Mouse (Mus musculus) ES-E14 (cell line): ENCODE results near the gene Ulk4.

Source experiments
- CHD2 ChIP-seq: IDR thresholded peaks from 2 replicates; pipeline ENCODE4 v1.6.1; 2014; ENCODE audit warnings: mild to moderate bottlenecking, low read depth, low read length, inconsistent platforms
- HCFC1 ChIP-seq: IDR thresholded peaks from 2 replicates; pipeline ENCODE4 v1.6.1; 2012; ENCODE audit warnings: low read length, inconsistent platforms, borderline replicate concordance; ENCODE audit not compliant: insufficient read depth
- ZC3H11A ChIP-seq: IDR thresholded peaks from 2 replicates; pipeline ENCODE4 v1.6.1; 2012; ENCODE audit warnings: low read depth, mild to moderate bottlenecking, inconsistent platforms, low read length, borderline replicate concordance
- ZNF384 ChIP-seq: IDR thresholded peaks from 2 replicates; pipeline ENCODE4 v1.6.1; 2012; ENCODE audit warnings: low read depth, low read length, inconsistent platforms

DNA sequence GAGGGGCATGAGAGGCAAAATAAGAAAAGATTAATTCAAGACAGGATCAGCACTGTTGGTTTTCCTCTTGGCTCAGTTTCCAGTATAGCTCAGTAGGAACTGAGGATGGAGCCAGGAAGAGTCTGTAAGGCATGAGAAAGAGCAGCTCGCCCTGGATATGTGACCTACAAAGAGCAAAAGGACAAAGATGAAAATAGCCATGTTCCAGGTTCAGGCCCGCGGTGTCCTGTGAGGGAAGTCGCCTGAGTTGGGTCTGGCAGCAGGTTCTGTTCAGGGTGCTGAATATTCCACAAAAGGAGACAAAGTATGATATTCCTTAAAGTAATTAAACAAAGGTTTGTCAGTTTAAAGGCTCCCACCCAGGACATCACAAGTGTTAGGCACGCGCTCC is 34.8 kb upstream of the Ulk4 start:
- TF ChIP-seq CHD2 (no peak), ZNF384 (no peak), ZC3H11A (no peak), HCFC1 (no peak)
